Mouse (Mus musculus) cerebellum, adult 8-10 months (tissue): ENCODE results near the gene Erlin1.

Source experiments
- DNase-seq: peaks from one replicate; pipeline ENCODE4 v3.0.0; 2022

Erlin1 gene

DNA sequence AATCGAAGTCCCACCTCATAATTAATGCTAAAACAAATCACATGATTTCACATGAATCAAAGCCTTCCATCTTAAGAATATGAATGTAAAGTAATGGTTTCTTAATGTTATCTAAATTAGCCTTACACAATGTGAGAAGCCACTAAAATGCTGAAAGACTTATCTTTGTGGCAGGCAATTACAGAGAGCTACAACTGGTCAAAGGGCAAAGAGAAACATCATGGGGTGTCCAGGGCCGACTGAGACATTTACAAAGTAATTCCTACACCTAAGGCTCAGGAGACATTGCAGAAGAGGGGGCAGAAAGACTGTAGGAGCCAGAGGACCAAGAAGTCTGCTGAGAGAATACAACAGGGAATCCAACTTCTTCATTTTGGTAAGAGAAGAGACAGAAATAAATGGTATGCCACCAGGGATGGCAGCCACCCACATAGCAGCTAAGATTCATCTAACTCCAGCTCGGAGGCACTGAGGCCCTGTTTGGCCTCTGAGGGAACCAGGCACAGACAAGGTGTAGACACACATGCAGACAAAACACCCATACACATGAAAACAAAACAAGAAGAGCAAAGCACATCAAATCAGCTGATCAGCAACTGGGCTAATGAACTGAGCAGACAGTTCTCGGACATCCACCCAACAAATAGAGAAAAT, 14.3 kb downstream of the Erlin1 start:
- DNase-seq: no peak

DNA sequence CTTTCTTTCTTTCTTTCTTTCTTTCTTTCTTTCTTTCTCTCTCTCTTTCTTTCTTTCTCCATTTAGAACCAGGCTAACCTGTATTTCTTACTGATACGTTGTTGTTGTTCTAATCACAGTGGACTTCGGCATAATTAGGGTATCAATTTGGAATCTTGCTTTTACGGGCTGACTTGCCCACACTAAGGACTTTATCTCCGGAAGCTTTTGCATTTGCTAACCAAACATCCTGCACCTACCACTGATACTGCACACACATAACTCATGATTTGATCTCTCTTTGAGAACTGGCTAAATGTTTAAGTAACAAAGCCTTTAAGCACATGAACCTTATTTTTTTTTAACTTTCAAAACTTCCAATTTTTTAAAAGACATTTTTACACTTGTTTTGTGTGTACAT, 19.2 kb downstream of the Erlin1 start:
- DNase-seq: no peak

DNA sequence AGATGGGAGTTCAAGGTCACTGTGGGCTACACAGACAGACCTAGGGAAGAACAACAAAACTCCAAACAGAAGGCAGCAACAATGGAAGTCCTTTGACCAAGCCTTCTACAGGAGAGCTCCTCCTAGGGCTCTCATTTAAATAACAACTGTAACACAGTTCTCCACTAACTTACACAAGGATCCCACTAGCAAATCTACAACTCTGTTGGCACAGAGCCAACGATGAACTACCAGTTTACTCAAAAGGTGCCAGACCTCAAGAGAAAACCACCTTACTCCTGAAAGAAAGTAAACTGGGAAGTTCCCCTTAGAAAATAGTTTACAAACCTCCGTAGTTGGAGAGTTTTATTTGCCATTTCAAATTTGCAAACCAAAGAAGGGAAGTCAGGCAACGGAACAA, 20.3 kb downstream of the Erlin1 start:
- no peak for DNase-seq

DNA sequence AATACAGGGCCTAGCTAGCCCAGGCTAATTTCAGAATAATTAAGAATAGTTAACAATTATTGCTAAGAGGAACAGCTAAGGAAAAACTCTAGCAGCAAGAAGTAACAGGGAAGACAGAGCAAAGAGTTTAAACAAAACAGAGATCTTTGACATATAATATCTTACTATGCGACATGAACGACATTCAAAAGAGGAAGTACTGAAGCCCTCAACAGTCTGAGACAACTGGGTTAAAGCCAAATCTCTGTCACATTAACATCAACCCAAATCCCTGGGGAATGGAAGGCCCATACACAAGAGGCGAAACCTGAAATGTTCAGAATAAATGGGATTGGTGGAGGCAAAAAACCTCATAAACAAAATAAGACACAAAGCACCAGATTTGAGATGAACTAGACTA, 23.7 kb downstream of the Erlin1 start:
- no peak for DNase-seq

DNA sequence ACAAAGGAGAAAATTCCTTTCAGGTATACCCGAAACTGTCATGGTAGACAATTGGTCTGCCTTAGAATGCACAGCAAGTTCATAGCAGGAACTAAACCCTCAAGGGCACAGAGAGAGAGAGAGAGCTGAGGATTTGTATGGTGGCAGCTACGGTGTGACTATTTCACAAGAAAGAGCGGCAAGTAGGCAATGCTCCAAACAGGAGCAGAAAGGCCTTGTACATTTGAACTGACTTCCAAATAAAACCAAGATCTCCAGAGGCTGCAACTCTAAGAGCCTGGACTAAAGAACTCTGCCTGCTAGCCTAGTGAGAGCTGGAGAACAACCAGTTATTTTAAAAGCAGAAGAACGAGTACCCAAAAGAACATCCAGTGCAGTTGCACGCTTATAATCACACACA, 27.5 kb downstream of the Erlin1 start:
- no peak for DNase-seq

DNA sequence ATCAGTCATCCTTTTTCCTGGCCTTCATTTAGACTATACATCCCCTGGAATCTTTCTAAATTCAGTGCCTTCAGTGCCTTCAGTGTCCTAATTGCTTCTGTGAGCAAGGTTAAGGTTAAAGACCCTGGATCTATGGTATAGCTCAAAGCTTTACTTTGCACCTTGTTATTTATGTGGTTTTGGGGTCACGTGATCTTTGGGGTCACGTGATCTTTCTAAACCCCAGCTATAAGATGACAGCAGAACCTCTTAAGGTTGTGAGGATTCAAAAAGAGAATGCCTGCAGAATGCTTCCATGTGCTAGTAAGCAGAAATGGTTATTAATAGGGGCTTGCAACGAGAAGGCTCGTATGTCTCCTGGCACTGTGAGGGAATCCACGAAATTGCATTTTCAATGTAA, 36.2 kb downstream of the Erlin1 start:
- DNase-seq: no peak

DNA sequence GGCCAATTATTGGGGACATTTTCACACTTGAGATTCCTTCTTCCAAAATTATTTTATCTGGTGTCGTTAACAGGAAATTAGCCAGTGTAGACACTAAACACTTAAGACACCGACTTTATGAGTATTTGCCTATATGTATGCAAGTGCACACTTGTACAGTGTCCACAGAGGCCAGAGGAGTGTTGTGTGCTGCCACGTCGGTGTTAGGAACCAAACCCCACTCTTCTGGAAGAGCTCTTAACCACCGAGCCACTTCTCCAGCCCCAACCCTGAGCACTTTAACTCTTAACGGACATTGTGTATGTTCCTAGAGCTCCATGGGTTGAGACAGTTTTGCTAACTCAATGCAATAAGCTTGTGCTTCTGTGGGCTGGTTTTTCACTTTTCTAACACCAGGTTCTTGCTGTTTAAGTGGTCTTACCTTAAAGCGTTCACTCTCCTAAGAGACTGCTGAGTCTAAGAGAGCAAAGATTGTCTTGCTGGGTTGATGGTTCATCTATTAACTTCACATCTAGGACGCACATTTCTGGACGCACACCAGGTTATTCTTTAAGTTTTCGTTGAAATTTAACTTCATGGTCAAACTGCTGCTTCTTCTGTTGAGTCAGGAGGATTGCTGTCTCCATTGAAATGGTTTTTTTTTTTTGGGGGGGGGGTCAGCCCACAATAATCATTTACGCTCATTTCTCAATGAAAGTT, 37.4 kb downstream of the Erlin1 start:
- DNase-seq: no peak

DNA sequence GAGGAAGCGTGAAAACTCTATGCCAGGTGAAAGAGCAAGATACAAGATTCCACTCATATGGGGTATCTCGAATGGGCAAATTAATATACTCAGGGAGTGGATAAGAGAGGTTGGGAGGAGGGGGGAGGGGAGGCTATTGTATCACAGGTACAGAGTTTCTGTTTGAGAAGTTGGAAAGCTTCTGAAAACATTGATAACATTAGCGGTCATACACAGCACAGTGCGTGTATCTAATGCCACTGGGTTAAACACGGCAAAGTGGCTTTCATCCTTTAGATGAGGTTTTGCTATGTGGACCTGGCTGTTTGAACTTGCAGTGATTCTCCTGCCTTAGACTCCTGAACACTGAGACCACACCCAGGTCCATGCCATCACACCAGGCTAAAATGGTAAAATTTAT, 39.6 kb downstream of the Erlin1 start:
- DNase-seq: no peak

DNA sequence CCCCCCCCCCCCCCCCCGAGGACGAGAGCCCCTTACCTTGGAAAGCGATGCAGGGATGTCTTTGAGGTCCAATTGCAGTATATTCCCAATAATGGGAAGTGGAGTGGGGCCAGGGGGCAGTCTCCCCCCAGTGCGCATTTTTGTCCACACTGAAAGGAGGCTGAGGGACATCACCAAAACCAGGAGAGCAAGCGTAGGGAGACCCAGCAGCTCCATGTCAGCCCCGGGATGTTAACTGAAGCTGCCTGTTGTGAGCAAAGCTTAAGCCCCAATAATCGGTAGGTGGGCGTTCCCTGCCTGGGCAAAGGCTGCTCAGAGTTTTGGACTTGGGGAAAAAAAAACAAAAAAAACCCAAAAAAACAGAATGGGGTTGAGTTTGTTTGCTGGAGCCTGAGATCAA, 40.6 kb downstream of the Erlin1 start, which contains the start of gene Cyp2c23:
Gene Cyp2c23 (minus strand): TSS at position 237 of the 400 bp plus-strand sequence.
- DNase-seq: no peak

DNA sequence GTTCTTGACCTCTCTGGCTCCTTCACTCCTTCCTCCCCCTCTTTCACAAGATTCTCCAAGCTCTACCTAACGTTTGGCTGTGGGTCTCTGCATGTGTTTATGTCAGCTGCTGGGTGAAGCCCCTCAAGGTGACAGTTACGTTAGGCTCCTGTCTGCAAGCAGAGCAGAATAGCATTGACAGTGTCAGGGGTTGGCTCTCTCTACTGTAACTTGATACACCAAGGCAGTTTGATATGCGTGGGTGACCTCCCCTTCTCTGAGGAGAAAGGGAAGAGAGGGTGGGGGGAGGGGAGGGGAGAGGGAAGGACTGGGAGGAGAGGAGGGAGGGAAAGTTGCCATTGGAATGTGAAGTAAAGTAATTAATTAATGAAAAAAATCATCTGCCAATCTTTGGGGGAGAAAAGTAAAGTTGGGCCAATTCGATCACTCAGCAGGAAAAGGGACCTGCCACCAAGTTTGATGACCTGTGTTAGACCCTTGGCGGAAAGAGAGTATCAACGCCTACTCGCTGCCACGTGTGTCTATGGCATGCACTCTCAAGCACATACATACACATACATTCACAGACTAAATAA, 42.5 kb downstream of the Erlin1 start:
- no peak for DNase-seq

DNA sequence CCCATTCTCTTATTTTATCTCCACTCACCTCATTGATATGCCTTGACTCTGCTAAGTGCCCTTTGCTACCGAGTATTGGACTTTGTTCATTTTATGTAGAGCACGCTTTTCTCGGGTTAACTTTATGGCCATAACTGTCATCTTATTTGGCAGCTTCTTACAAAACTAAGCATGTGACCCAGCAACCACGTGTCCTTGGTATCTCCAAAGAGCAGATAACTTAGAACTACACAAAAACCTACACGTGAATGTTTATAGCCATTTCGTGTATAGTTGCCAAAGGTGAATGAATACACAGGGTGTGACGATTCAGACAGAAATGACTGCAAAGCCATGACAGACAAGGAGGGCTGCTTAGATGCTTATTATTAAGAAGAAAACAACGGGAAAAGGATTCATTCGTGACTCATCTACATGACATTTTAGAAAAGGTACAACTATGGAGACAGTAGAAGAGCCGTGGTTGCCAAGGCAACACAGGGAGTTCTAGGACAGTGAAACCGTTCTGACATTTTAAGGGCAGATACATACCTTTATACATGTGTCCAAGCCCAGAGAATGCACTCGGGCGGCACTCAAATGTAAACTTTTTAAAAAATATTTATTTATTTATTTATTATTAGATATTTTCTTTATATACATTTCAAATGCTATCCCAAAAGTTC, 44.5 kb downstream of the Erlin1 start:
- no peak for DNase-seq

DNA sequence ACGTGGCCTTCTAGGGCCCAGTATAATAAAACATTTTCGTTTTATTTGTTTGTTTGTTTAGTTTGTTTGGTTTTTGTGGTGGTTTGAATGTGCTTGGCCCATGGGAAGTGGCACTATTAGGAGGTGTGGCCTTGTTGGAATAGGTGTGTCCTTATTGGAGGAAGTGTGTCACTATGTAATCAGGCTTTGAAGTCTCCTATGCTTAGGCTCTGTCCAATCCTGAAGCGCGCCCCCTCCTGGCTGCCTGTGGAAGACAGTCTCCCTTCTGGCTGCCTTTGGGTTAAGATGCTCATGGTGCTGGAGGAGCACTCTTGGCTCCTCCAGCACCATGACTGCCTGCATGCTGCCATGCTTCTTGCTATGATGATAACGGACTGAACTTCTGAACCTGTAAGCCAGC, 46.5 kb downstream of the Erlin1 start:
- no peak for DNase-seq

DNA sequence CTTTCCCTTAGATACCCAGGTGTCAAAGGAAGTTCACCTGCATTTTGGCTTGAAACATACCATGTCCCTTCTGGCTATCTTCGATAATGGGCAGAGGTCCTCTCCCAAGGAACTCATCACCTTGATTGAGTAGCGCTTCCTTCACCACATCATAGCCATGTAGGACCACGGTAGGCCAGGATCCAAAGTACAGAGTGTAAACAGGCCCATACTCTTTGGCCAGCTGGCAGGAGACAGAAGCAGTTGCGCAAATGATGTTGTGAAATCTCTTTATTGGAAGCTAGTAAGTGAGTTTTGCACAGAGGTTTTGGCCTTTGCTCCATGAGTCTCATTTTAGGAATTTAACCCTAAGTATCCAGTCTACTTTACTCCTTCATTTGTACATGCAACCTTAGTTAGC, 48.1 kb downstream of the Erlin1 start:
- no peak for DNase-seq

DNA sequence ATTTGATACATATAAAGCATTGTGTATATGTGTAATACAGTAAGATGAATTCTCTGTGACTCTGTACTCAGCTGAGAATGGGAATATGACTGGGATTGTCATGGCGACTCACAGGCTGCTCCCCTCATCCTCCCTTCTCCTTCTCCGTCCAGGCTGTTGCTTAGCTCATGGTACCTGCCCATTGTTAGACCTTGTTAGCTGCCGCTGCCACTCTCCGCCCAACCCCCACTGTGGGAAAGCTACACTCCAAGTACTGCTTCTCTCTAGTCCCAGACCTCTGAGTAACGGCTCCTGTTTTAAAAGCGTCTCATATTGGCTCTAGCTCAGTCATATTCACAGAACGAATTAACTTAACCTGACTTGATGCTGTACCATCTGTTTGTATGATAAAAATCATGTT, 49.8 kb downstream of the Erlin1 start:
- no peak for DNase-seq

DNA sequence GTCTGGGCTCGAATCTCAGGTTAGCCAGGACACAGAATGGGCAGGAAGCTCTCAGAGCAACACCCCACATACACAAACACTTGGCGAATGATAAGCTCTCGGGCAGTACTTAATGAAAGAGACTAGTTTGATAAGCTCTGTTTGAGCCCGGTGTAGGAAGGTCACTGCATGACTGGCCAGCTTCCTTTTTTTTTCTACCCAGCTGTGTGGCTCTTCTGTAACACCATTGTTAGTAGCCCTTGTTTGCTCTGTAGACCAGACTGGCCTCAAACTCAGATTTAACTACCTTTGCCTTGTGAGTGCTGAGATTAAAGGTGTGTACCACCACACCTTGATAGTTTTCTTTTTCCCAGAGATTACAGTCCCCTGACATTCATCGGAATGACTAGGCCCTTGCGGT, 55.7 kb downstream of the Erlin1 start:
- no peak for DNase-seq

DNA sequence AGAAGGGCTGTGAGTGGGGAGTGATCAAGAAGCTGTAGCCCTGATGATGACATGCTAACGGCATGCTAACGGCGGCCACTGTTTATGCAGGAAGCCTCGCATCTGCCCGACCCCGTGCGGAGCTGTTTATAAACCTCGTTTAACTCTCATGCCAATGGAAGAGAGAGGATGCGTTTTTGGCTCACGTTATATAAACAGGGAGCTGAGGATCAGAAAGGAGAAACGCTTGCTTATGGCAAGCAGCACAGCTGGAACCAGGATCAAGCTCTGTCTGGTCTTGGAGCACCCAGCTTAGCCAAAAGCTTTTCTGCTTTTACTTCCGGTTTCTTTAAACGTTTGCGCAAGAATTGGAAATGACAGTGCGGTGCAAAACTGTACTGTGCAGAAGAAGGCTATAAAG, 60.8 kb downstream of the Erlin1 start:
- no peak for DNase-seq

DNA sequence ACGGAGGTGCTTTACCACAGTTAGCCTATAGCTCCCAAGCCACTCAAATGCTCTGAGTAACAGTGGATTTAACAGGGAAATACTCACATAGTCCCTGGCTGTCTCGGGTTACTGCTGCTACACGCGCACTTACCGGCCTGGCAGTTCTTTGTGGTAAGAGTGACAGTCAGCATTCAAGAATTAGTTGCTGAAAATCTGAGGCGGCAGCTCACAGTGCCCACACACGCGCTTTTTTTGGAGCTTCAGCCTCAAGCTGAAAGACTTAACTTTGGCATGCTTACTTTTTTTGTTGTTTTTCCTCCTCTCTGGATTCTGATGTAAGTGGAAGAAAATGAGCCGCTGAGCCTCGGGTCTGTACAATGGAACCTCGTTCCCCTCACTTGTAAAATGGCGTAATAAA, 62.4 kb downstream of the Erlin1 start:
- DNase-seq: no peak

DNA sequence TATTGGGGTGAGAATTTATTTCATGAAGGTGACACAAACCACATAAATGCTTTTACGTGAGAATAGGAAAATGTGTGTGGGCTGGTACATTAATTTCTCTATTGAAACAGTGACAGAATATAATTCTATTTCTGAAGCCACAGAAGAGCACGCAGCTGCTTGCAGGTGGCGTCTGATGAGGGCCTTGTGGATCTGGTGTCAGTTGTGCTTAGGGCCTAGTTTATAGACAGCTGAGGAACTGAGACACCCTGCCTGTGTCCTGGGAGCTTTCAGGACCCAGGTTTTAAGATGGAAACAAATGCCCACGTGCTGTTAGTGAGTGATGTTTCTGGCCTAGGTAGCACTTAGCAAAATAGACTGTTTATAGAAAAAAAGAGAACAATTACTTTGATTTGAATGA, 64.6 kb downstream of the Erlin1 start:
- no peak for DNase-seq

DNA sequence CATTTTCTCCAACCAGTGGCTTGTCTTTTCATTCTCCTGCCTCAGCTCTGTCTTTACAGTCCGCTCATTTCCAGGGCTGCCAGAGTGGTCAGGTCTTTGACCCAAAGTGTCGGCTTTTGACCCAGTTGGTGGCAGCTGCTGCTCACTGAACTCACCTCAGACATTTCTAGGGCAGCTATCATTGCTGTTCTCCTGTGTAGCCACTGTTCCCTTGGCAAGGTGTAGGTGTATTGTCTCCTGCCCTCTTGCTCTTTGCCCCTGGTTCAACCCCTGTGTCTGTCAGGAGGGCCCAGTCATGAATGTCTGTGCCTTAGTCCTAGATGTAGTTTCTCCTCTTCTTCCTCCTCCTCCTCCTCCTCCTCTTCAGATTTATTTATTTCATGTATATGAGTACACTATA, 65.3 kb downstream of the Erlin1 start:
- DNase-seq: no peak

DNA sequence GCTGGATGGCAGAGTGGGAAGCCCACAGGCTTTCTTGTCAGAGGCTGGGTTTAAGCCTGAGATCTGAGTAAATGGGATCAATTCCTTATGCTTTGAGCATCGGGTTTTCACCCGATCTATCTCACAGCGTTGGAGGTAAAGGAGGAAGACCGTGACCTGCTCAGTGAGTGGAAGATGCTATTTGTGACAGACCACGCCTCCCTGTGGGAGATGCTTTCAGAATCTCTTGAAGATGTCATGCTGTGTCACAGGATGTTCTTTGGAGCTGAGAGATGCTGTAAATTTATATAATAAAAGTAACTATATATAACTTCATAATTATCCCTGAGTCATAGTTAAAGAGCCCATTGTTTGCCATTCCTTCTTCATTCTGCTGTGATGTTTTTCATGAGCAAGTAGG, 68.9 kb downstream of the Erlin1 start:
- no peak for DNase-seq

DNA sequence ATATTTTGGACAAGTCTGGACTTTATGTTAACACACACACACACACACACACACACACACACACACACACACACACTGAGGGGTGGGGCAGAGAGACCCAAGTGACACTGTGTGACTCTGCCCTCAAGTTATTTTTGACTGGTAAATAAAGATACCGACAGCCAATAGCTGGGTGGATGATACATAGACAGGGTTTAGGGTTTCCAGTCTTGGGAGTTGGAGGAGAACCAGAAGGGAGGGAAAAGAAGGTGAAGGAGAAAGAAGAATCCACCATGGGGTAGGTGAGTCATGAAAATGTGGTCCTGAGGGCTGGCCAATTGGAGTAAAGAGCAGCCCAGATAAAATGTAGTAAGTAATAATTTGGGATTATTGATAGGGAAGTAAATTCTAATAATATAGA, 69.5 kb downstream of the Erlin1 start:
- DNase-seq: no peak

DNA sequence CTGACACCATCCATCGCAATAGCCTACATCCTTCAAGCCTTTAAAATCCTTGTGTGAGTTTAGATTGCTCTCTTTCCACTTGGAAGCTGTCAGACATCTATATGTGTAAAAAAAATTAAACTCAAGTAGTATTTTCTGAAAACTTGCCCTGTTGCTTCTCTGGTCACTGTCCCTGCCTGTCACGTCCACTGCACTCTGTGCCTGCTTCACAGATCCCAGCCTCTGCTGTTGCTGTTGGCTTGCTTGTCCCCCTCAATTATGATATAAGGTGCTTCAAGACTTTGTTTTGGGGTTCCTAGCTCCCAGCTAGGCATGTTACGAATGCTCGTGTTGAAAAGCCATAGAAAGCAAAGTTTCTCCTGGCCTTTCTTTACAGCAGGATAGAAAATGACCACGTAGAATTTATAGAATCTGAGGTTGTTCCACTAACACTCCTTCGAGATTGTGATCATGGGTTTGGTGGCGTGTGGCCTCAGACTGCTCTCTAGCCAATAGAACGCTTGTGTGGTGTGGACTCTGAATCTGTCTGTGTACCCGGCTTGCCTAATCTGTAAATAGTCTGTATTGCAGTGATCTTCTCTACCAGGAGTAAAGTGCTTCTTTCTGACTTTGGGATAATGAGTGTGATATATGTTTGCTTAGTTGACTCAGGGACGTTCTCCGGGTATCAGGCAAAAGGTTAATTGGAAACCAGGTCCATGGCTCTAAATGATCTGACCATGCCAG, 70.6 kb downstream of the Erlin1 start:
- no peak for DNase-seq

DNA sequence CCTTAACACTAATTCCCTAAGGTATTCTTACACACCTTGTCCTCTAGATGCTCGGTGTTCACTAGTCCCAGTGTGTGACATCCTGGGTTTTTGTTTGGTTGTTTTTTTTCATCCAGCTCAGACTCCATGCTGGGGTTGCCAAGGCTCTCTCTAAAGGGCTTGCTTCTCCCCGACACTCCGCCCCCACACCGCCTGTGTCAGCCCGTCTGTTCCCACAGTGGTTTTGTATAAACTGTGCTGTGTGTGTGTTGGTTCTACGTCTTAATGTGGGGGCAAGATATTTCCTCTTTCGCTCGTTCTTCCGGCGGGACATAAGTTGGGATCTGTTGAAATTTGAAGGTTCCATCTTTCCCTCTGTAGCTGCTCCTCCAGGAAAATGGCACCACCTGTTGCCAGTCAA, 71.5 kb downstream of the Erlin1 start:
- no peak for DNase-seq
